Mouse (Mus musculus): ENCODE measurements around the gene H6pd. TPM values are rescaled to one million over a fixed set of nuclear protein-coding genes. Genes with fewer than 3 reads are reported as not detected.

The H6pd gene
- polyA plus RNA-seq, 1 experiment = 0.70 TPM

DNA sequence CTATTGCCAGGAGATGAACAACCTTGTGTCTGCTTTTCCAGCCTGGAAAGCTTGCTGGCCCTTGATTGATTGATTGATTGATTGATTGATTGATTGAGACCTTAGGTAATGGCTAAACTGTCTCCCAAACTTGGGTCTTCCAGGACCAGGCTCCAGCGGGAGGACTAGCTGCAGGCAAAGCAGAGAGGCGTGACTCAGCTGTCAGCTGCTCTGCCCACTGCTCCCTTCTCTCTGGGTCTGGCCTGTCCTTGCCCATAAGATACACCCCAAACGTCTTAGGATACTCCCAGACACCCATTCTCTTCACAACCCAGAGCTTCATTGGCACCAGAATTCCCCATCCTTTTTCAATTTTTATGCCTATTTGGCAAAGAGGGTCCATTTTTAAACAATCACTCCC is 78.1 kb downstream of the H6pd start:
- no peak for TF ChIP-seq GATA1 (IDR thresholded peaks at IDR 0.05; ENCODE audit: low read length)

Other genes with a start within 250 kb of the H6pd start
- gene Slc25a33, start 234.7 kb downstream of the H6pd start, polyA plus RNA-seq (2012) = 5.5 and 6.9 TPM in 2 replicates
- 0.03 TPM in 2 replicates for gene Spsb1, start 54.0 kb downstream of the H6pd start, polyA plus RNA-seq (2012)
- 0.02 TPM in 2 replicates for gene Gpr157, start 78.3 kb upstream of the H6pd start, polyA plus RNA-seq (2012)
- gene Slc2a5, start 110.3 kb upstream of the H6pd start, polyA plus RNA-seq (2012) = not detected in 2 replicates
- not detected in 2 replicates for gene Slc2a7, start 139.9 kb upstream of the H6pd start, polyA plus RNA-seq (2012)
- not detected in 2 replicates for gene Car6, start 192.3 kb upstream of the H6pd start, polyA plus RNA-seq (2012)
- 500 and 1,115 TPM in 2 replicates for gene Eno1, start 227.7 kb upstream of the H6pd start, polyA plus RNA-seq (2012)

All from G1E-ER4 (cell line).